Mouse (Mus musculus) C2C12 (cell line): ENCODE measurements around the gene Wdr90.

Experiments used
- CTCF ChIP-seq: IDR thresholded peaks from one replicate; pipeline ENCODE4 v1.5.1; 2011; ENCODE audit not compliant: control insufficient read depth, insufficient read depth, insufficient read length
- FOSL1 ChIP-seq: IDR thresholded peaks from one replicate; pipeline ENCODE4 v1.8.0; 2011; ENCODE audit warnings: mild to moderate bottlenecking, low read length; ENCODE audit not compliant: poor library complexity, insufficient read depth, severe bottlenecking
- MAX ChIP-seq: IDR thresholded peaks from one replicate; pipeline ENCODE4 v1.6.1; 2011; ENCODE audit warnings: mild to moderate bottlenecking, control low read depth
- USF1 ChIP-seq: IDR thresholded peaks from one replicate; pipeline ENCODE4 v1.6.1; 2011; ENCODE audit warnings: low read depth, mild to moderate bottlenecking, control low read depth, moderate library complexity

DNA sequence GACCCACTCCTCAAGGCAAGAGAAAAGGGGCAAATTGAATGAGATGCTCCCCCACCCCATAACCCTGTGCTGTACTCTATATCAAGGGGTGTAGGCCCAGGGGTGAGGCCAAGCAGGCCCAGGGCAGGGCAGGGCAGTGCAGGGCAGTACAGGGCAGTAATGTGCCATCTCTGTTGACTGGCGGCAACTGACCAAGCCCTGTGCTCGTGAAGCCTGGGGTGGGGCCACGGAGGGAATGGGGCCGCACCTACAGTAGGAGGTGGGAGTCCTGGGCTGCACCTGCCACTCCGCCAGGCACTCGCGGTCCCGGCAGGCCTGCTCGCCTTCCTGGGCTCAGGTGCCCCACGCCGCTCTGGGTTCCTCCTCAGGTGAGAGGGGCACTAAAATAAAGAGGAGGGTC, 4.0 kb upstream of the Wdr90 start:
- TF ChIP-seq CTCF (no peak), FOSL1 (no peak), USF1 (no peak), MAX (no peak)
